Mouse (Mus musculus) hindbrain, embryonic 11.5 days (tissue): ENCODE data around the gene Pvalb. TPM values are rescaled to one million over a fixed set of nuclear protein-coding genes. Genes with fewer than 3 reads are reported as not detected.
A peak's percentile ranks its signal among the peaks of the same experiment; 100 is the strongest.

Experiments used
- ATAC-seq: fragments of 200-750 bp; cut with Nextera tagmentation; 2 replicates; pipeline ENCODE4 v1.8.0; 2017; ENCODE audit warnings: mild to moderate bottlenecking, moderate TSS enrichment, moderate library complexity; ENCODE audit not compliant: low FRiP score
- DNase-seq: peaks from one replicate; pipeline ENCODE4 v3.0.0-alpha.2; 2015; ENCODE audit warnings: low spot score
- H3K27ac ChIP-seq: fragments of 300-500 bp; sonication (generic); 2 replicates; pipeline ENCODE4 v1.5.1; 2014; ENCODE audit warnings: mild to moderate bottlenecking, low read depth, low read length
- H3K27me3 ChIP-seq: fragments of 300-500 bp; sonication (generic); 2 replicates; pipeline ENCODE4 v1.6.1; 2014; ENCODE audit warnings: mild to moderate bottlenecking, low read length, moderate library complexity, mixed read lengths; ENCODE audit not compliant: control insufficient read depth, insufficient read depth
- H3K36me3 ChIP-seq: fragments of 300-500 bp; sonication (generic); 2 replicates; pipeline ENCODE4 v1.6.1; 2014; ENCODE audit warnings: mild to moderate bottlenecking, low read length, moderate library complexity, mixed read lengths; ENCODE audit not compliant: control insufficient read depth, insufficient read depth
- H3K4me1 ChIP-seq: fragments of 300-500 bp; sonication (generic); replicated peaks from 2 replicates; pipeline ENCODE4 v1.6.1; 2014; ENCODE audit warnings: low read length, mixed read lengths; ENCODE audit not compliant: control insufficient read depth, insufficient read depth
- H3K4me2 ChIP-seq: fragments of 300-500 bp; sonication (generic); replicated peaks from 2 replicates; pipeline ENCODE4 v1.6.1; 2014; ENCODE audit warnings: mild to moderate bottlenecking, low read depth, low read length
- H3K4me3 ChIP-seq: fragments of 300-500 bp; sonication (generic); 2 replicates; pipeline ENCODE4 v1.5.1; 2014; ENCODE audit warnings: low read depth, low read length
- H3K9ac ChIP-seq: fragments of 300-500 bp; sonication (generic); 2 replicates; pipeline ENCODE4 v1.6.1; 2014; ENCODE audit warnings: low read depth, low read length
- H3K9me3 ChIP-seq: fragments of 300-500 bp; sonication (generic); 2 replicates; pipeline ENCODE4 v1.6.1; 2016; ENCODE audit warnings: low read length; ENCODE audit not compliant: control insufficient read depth
- WGBS: fragments of 180-500 bp; shearing (Covaris S2); extraction: QIAGEN DNeasy Blood & Tissue Kit; methylation state at CpG from one replicate; pipeline ENCODE4 v1.1.7; 2014; 5-methylcytosine and 5-hydroxymethylcytosine counted together
- polyA plus RNA-seq: library from polyadenylated mRNA; unstranded; fragments of >200 nt; fragmentation: Nextera tagmentation; extraction: Ambion mirVana; gene quantifications from 2 replicates; pipeline ENCODE4 v1.2.1, GENCODE M21; 2014

Gene Pvalb
- polyA plus RNA-seq, 1 experiment from 2014 or later = 1.2 TPM

DNA sequence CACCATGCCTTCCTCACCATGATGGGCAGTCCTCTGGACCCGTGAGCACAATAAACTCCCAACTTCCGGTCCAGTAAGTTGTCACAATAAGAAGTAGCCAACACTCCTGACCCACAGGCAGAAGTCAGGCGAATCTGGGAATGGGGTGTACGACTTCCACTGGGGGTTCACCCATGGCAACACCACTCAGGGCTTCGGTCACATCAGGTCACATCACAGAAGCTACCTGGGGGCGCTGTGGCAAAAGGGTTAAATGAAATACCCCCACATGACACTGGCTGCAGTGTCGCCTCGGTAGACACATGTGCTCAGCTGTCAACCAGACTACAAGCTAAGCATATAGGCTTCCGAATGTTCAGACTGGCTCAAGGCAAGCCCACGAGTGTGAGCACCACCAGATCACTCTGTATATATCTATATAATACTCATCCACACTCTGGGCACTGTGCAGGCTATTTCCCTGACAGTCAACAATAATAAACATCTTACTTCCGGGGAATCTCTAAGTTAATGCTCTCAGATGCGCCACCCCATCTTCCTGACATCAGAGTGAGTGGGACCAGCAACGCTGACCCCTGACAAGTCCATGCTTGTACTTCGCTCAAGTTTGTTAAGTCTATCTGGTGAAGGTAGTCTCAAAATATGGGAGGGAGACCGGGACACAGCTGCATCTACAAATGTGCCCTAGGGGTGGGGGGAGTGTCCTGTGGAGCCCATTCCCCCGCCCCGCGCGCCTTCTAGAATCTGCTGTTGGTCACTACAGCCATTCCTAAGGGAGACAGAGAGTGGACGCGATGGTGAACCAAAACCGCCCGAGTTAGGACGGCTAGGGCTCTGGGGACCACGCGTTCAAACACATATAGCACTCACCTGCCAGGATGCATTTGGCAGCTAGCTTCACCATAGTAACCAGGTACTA is 33.0 kb downstream of the Pvalb start:
- Histone ChIP-seq H3K4me2 (peak overlapping the region; percentile 90), H3K9me3 (no peaks in the 10 kb centered on the region), H3K4me1 (peaks cover 2% of the 10 kb centered on the region; the same call in 1 of the 2 replicates), H3K27me3 (no peaks in the 10 kb centered on the region), H3K36me3 (no peaks in the 10 kb centered on the region), H3K4me3 (peak overlapping the region; percentile 67), H3K9ac (peak overlapping the region; percentile 71), H3K27ac (no peak overlapping the region)
- 26% methylated on average over 26 of the region's 26 CpGs for WGBS
- DNase-seq (no peak), ATAC-seq (peak; percentile 18)

DNA sequence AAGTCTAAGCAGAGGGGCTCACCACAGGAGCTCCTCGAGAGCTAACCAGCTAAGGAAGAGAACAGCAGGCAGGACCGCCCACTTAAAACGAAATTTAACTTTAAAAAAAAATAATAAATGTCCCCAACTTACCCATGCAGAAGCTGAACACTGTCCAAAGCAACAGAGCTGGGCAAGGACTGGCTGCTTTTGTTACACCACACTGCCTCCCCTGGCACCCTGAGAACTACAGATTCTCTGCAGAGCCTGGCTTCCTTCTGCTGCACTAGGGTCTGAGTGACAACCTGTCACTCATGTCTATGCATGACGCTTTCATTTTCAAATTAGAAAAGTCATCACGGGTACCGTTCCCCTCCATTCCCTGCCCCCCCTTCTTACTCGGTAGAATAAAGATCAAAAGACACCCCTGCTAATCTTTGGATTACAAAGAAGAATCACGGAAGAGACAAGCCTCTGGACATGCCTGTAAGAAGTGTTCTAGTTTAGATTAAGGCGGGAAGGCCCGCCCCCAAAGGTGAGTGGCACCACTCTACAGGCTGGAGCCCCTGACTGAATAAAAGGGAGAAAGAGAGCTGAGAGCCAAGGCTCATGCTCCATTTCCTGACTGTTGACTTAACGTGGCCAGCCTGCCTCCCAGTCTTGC is 33.8 kb downstream of the Pvalb start:
- H3K4me2 ChIP-seq = peak overlapping the region; percentile 90

DNA sequence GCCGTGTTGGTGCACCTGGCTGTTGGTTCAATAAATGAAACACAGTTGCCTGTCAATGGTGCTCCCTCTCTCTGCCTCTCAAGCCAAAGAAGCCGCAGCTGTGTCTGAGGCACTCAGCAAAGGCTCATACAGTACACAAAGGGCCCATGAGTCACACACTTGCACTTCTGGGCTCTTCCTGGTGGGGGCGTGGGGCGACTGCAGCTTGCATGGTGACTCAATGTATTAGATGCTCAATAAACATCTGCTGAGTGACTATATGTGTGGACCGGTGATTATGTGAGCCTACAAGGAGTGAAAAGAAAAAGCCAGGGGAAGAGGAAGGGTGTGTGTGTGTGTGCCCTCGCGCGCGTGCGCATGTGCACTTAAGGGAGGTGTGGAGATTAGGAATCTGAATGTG is 34.5 kb downstream of the Pvalb start:
- Histone ChIP-seq H3K27ac (no peak overlapping the region), H3K36me3 (no peaks in the 10 kb centered on the region), H3K9me3 (no peaks in the 10 kb centered on the region), H3K27me3 (no peaks in the 10 kb centered on the region), H3K4me1 (peaks cover 2% of the 10 kb centered on the region; the same call in 1 of the 2 replicates), H3K9ac (no peak overlapping the region), H3K4me2 (no peak overlapping the region), H3K4me3 (no peak overlapping the region)
- DNase-seq (no peak), ATAC-seq (no peak)
- WGBS = 95% methylated on average over 10 of the region's 10 CpGs

More for the DNA sequence above, 33.8 kb downstream of the Pvalb start:
- H3K4me3 ChIP-seq = no peak overlapping the region
- H3K9ac ChIP-seq = no peak overlapping the region
- H3K9me3 ChIP-seq = no peaks in the 10 kb centered on the region
- WGBS = 79% methylated on average over 11 of the region's 11 CpGs
- ATAC-seq = no peak
- no peaks in the 10 kb centered on the region for H3K27me3 ChIP-seq
- no peaks in the 10 kb centered on the region for H3K36me3 ChIP-seq
- H3K27ac ChIP-seq = no peak overlapping the region
- no peak for DNase-seq
- peaks cover 2% of the 10 kb centered on the region; the same call in 1 of the 2 replicates for H3K4me1 ChIP-seq

DNA sequence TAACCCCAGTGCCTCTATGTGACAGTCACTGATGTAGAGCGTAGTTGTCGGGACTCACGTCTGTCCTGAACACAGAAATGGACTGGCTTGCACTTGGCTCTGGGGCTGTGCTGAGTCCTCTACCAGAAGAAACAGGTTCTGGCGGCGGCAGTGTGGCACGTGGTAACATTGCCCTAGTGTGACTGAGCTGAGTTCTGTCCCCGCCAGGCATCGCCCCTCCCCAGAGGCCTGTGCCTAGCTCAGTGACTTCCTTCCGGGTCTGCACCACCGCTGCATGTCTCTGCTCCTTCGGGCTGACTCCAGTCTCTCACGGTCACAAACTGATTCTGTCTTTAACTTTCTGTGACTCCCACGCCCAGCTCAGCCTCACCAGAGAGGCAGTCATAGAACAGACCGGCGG is 35.5 kb downstream of the Pvalb start:
- ATAC-seq = no peak
- Histone ChIP-seq H3K4me3 (no peak overlapping the region), H3K4me2 (no peak overlapping the region), H3K27ac (no peak overlapping the region), H3K36me3 (no peaks in the 10 kb centered on the region), H3K27me3 (no peaks in the 10 kb centered on the region), H3K9me3 (no peaks in the 10 kb centered on the region), H3K9ac (no peak overlapping the region), H3K4me1 (peaks cover 2% of the 10 kb centered on the region; the same call in 1 of the 2 replicates)
- 92% methylated on average over 15 of the region's 15 CpGs for WGBS
- DNase-seq = no peak

DNA sequence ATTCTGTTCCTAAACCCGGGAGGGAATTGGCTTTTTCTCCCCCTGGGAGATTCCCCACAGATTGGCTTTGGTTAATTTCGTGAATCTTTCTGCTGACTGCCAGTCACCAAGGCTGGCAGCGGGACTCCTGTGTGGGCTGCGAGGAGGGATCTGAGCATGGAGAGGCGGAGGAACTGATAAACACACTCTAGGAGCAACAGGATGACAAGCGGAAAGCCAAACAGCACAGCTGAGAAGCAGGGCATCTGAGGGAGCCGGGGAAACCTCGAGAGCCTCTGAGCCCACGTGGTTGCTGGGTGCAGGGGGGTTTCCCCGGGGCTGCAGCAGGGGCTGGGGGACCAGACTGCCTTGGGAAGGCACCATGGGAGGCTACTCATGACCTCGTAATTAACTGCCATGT is 36.6 kb downstream of the Pvalb start:
- 97% methylated on average over 11 of the region's 11 CpGs for WGBS
- H3K36me3 ChIP-seq = no peaks in the 10 kb centered on the region
- peaks cover 2% of the 10 kb centered on the region; the same call in 1 of the 2 replicates for H3K4me1 ChIP-seq
- H3K4me2 ChIP-seq = no peak overlapping the region
- no peak overlapping the region for H3K9ac ChIP-seq
- no peaks in the 10 kb centered on the region for H3K27me3 ChIP-seq
- H3K4me3 ChIP-seq = no peak overlapping the region
- H3K9me3 ChIP-seq = no peaks in the 10 kb centered on the region
- H3K27ac ChIP-seq = no peak overlapping the region
- DNase-seq (no peak), ATAC-seq (no peak)

DNA sequence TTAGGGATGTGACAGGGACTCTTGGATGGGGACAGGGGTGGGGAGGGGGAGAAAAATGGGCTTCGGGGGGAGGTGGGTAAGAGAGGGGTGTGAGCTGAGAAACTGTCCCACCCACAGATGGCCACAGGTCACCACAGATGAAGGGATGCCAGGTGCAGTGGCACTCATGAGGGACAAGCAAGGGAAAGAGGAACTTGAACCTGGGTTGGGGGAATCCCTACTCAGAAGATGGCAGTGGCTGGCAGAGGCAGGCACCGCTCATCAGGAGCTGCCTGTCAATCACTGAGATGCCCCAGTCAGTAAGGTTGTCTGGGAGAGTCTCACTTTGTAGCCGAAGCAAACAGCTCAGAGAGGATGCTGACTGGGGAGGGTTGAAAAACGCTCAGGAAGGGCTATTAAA is 40.9 kb downstream of the Pvalb start:
- Histone ChIP-seq H3K27me3 (no peaks in the 10 kb centered on the region), H3K9ac (no peak overlapping the region), H3K4me2 (no peak overlapping the region), H3K27ac (no peak overlapping the region), H3K4me3 (no peak overlapping the region), H3K9me3 (no peaks in the 10 kb centered on the region), H3K36me3 (no peaks in the 10 kb centered on the region), H3K4me1 (no peaks in the 10 kb centered on the region)
- ATAC-seq (no peak), DNase-seq (no peak)
- WGBS = 86% methylated on average over 4 of the region's 4 CpGs

DNA sequence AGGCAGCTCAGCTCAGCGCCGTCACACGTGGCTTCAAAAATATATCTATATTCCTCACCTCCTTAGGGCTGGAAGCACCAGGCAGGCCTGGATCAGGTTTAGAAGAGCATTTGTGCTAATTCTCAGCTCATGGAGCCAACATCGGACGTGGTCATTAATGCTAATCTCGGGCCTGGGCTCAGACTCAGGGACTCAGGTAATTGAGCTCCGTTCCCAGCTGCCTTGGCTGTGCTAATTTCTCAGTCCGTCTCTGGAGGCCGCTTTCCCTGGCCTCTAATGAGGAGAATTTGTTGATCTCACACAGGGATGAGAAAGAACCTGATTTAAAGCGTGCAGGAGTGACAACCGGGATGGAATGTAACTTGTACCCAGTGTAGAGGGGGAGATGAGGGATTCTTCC is 41.7 kb downstream of the Pvalb start:
- Histone ChIP-seq H3K27me3 (no peaks in the 10 kb centered on the region), H3K4me1 (no peaks in the 10 kb centered on the region), H3K4me2 (no peak overlapping the region), H3K9ac (no peak overlapping the region), H3K36me3 (no peaks in the 10 kb centered on the region), H3K4me3 (no peak overlapping the region), H3K9me3 (no peaks in the 10 kb centered on the region), H3K27ac (no peak overlapping the region)
- WGBS = 85% methylated on average over 11 of the region's 11 CpGs
- ATAC-seq (no peak), DNase-seq (no peak)

DNA sequence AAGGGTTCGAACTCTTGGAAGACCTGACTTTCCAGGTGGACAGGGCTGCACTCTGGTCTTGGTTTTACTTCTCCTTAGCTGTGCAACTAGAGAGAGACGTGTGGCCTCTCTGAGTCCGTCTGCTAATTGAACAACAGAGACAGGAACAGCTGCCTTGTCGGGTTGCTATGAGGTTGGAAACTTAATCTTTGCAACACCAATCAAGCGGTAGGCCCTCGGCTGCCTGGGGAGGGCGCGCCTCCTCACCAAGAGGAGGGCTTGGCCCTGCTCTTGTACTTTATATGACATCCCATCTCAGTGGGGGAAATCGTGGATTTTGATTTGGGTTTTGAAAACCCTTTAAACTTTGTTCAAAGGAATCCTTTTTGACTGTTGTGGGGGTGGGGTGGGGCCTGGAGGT is 44.3 kb downstream of the Pvalb start:
- 86% methylated on average over 9 of the region's 9 CpGs for WGBS
- H3K4me3 ChIP-seq = no peak overlapping the region

More for the DNA sequence above, 44.3 kb downstream of the Pvalb start:
- Histone ChIP-seq H3K4me2 (no peak overlapping the region), H3K4me1 (no peaks in the 10 kb centered on the region), H3K27me3 (no peaks in the 10 kb centered on the region), H3K27ac (no peak overlapping the region), H3K9ac (no peak overlapping the region), H3K36me3 (no peaks in the 10 kb centered on the region), H3K9me3 (no peaks in the 10 kb centered on the region)
- DNase-seq = no peak
- no peak for ATAC-seq
